Mouse (Mus musculus) CH12.LX (cell line): ENCODE results near the gene Syn3.

Experiments
- CHD2 ChIP-seq: IDR thresholded peaks from 2 replicates; pipeline ENCODE4 v1.6.1; 2011; ENCODE audit warnings: low read length, improper control_type of control experiment
- CTCF ChIP-seq, 2 experiments: IDR thresholded peaks in 1 of 2; conservative IDR thresholded peaks in 1 of 2; 2 replicates each; pipeline ENCODE4 v1.5.1; 2011 to 2012; ENCODE audit warnings: low read depth in 2 of 2, low read length in 2 of 2, improper control_type of control experiment in 1 of 2, inconsistent platforms in 1 of 2, mild to moderate bottlenecking in 1 of 2, moderate library complexity in 1 of 2
- EP300 ChIP-seq: IDR thresholded peaks from 2 replicates; pipeline ENCODE4 v1.6.1; 2011; ENCODE audit warnings: low read length, improper control_type of control experiment
- ETS1 ChIP-seq: conservative IDR thresholded peaks from 2 replicates; pipeline ENCODE4 v1.6.1; 2012; ENCODE audit warnings: low read depth, mild to moderate bottlenecking, inconsistent platforms, low read length, improper control_type of control experiment, moderate library complexity
- HCFC1 ChIP-seq: IDR thresholded peaks from 2 replicates; pipeline ENCODE4 v1.6.1; 2012; ENCODE audit warnings: low read depth, mild to moderate bottlenecking, inconsistent platforms, low read length, improper control_type of control experiment
- IRF4 ChIP-seq: IDR thresholded peaks from 2 replicates; pipeline ENCODE4 v1.6.1; 2014; ENCODE audit warnings: low read depth, mild to moderate bottlenecking, inconsistent platforms, low read length, improper control_type of control experiment
- MAFK ChIP-seq: IDR thresholded peaks from 2 replicates; pipeline ENCODE4 v1.6.1; 2011; ENCODE audit warnings: low read length, improper control_type of control experiment; ENCODE audit not compliant: insufficient replicate concordance
- MEF2A ChIP-seq: IDR thresholded peaks from 2 replicates; pipeline ENCODE4 v1.6.1; 2014; ENCODE audit warnings: low read depth, mild to moderate bottlenecking, inconsistent platforms, low read length, improper control_type of control experiment, borderline replicate concordance
- POLR2A ChIP-seq: IDR thresholded peaks from 2 replicates; pipeline ENCODE4 v1.6.1; 2011; ENCODE audit warnings: low read depth, mild to moderate bottlenecking, improper control_type of control experiment, low read length
- SMC3 ChIP-seq: IDR thresholded peaks from 2 replicates; pipeline ENCODE4 v1.6.1; 2011; ENCODE audit warnings: low read depth, low read length, improper control_type of control experiment
- TBP ChIP-seq: conservative IDR thresholded peaks from 2 replicates; pipeline ENCODE4 v1.6.1; 2011; ENCODE audit warnings: low read depth, low read length, improper control_type of control experiment
- TCF12 ChIP-seq: IDR thresholded peaks from 2 replicates; pipeline ENCODE4 v1.6.1; 2014; ENCODE audit warnings: low read depth, mild to moderate bottlenecking, inconsistent platforms, low read length, improper control_type of control experiment
- USF1 ChIP-seq: IDR thresholded peaks from 2 replicates; pipeline ENCODE4 v1.6.1; 2014; ENCODE audit warnings: low read depth, mild to moderate bottlenecking, inconsistent platforms, low read length, improper control_type of control experiment
- ZC3H11A ChIP-seq: IDR thresholded peaks from 2 replicates; pipeline ENCODE4 v1.6.1; 2012; ENCODE audit warnings: low read depth, mild to moderate bottlenecking, inconsistent platforms, low read length, improper control_type of control experiment

GRCm38 (mm10) chr10:86418345-86418744 lies 80.4 kb downstream of the Syn3 start:
- TF ChIP-seq POLR2A (no peak), CTCF (conservative IDR thresholded peaks at IDR 0.05 in 1 of 2, IDR thresholded peaks at IDR 0.05 in 1 of 2; ENCODE audit: low read depth in 2 of 2, low read length in 2 of 2) (peak; percentile 43 to 66; a peak in 3 of 4 replicates), SMC3 (peak; percentile 48), MEF2A (no peak), EP300 (no peak), TBP (no peak), MAFK (no peak), TCF12 (no peak), IRF4 (no peak), ZC3H11A (no peak), USF1 (no peak), CHD2 (no peak), HCFC1 (no peak), ETS1 (no peak)
